Mouse (Mus musculus) right cerebral cortex, postnatal 36 days (tissue): Measurements from ENCODE around the gene Dnmt3c.

Source experiments
- DNase-seq, 2 experiments: peaks; one replicate each; pipeline ENCODE4 v3.0.0; 2022; ENCODE audit warnings: low spot score in 2 of 2, mixed read lengths in 1 of 2

The Dnmt3c gene

GRCm38 (mm10) chr2:153723098-153723497, 26.6 kb downstream of the Dnmt3c start:
- no peak for DNase-seq

DNA sequence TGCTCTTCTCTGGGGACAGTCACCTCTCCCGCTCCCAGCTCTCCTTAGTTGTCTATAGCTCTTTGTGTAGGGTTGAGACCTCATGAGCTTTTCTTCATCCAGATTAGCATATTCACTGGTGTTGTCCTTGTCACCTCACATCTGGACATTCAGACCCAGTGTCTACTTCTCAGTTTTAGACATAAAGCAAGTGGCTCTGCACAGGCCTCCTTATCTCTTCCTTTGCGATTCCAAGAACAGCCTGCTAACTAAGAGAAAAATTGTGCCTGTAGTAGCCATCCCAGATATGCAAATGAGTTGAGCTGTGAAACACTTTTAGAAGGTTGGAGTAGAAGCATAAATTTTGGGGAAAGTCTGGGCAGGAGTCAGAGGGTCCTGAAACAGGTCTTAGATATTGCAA, 28.0 kb downstream of the Dnmt3c start:
- no peak for DNase-seq

DNA sequence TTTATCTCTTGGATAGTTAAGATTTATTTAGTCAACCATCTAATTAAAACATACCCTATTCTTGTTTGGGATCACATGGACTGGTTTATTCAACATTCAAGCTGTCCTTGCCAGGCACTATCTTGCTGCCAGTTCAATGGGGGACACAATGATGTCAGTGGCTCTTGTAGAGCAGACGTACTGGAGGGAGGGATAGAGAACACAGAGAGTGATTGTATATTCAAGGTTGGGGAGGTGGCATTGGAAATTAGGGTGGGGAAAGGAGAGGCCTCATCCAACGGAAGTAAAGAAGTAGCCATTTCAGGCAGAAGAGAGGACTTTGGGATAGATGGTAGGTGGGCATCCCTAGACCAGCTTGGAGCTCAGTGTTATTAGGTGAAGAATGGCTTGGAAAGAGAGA, 28.4 kb downstream of the Dnmt3c start:
- no peak for DNase-seq

- no peak for DNase-seq
Observed at GRCm38 (mm10) chr2:153725291-153725690, 28.8 kb downstream of the Dnmt3c start.

- DNase-seq = no peak
Observed at GRCm38 (mm10) chr2:153734033-153734432, 37.6 kb downstream of the Dnmt3c start.

GRCm38 (mm10) chr2:153740500-153741436, 44.3 kb downstream of the Dnmt3c start, which contains the start of gene Mapre1:
Mapre1 (plus strand) TSS chr2:153741274.
- DNase-seq = peak; percentile 100

GRCm38 (mm10) chr2:153741437-153742065, 45.1 kb downstream of the Dnmt3c start:
- DNase-seq = peak in 1 of 2 experiments; percentile 21

- DNase-seq = no peak
Observed at GRCm38 (mm10) chr2:153747994-153748393, 51.5 kb downstream of the Dnmt3c start.

- no peak for DNase-seq
Observed at GRCm38 (mm10) chr2:153750363-153750762, 53.9 kb downstream of the Dnmt3c start.

GRCm38 (mm10) chr2:153762121-153762520, 65.7 kb downstream of the Dnmt3c start:
- no peak for DNase-seq

- DNase-seq = no peak
Observed at GRCm38 (mm10) chr2:153767484-153767883, 71.0 kb downstream of the Dnmt3c start.

- no peak for DNase-seq
Observed at GRCm38 (mm10) chr2:153768881-153769280, 72.4 kb downstream of the Dnmt3c start.

GRCm38 (mm10) chr2:153772950-153773349, 76.5 kb downstream of the Dnmt3c start:
- DNase-seq = no peak

- DNase-seq = no peak
Observed at GRCm38 (mm10) chr2:153775472-153775871, 79.0 kb downstream of the Dnmt3c start.

DNA sequence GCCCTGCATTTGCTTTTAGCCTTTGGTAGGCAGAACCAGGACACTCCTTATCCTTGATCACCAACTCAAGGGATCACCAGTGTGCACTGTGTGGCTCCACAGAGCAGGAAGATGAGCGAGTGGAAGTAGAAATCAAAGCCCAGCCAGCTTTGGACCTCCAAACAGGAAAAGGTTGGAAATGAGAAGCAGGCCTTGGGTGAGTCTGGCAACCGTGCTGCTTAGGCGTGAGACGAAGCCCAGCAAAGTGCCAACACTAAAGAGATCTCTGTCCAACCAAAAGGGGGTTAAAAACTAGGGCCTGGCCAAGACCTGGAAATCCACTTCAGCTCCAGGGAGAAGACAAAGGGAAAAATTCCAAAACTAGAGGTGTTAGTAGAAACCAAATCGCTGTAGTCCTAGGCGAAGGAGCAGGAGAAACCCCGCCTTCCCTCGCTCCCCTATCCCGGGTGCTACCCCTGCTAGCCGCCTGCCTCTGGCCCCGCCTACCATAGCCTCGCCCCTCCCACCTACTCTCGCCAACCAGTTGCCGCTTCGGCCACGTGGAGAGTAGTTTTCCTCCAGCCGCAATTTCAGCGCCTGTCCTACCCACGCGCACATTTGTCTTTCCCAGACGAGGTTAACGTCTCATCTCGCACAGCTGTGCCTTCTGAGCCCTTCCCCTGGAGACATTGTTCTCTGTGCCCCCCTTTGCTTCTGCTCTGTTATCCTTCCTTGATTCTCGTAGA, 82.3 kb downstream of the Dnmt3c start:
- DNase-seq = peak; percentile 24 to 37
